Mouse (Mus musculus): ENCODE data around the gene Btbd35f4.
"Not testable (repeated sequence)": the region's sequence is repeated elsewhere in the genome, so short reads cannot be mapped to it uniquely, and the experiment has no call there.

Gene Btbd35f4

DNA sequence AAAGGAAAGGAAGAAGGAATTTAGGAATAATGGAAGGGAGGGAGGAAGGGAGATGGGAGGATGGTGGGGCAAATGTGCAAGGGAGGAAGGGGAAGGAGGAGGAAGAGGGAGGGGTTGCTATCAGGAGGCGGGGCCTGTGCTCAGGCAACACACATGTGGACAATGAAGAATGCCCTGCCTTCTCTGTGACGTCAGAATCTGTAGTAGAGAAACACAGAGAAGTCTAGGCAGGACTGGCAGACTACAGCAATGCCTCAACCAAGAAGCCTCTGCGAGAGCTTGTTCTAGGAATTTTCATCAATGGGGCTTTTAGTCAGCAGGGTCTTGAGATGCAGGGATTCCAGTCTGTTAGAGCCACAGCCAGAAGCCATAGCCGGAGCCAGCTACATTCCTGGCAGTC, at the start of gene Btbd35f4:
Gene Btbd35f4 (plus strand): TSS at position 301 of the 400 bp plus-strand sequence.
- not testable (repeated sequence) for DNase-seq

GRCm38 (mm10) chrX:4840016-4840415, 39.7 kb downstream of the Btbd35f4 start:
- DNase-seq, result not testable (repeated sequence)
